Mouse (Mus musculus) c-Kit-positive CD71-positive TER-119-negative erythroid progenitor cells, embryonic 14.5 days (primary cell): ENCODE data around the gene Rpl13a.

Experiments
- DNase-seq: peaks from one replicate; pipeline ENCODE4 v3.0.0-alpha.2; 2013; ENCODE audit warnings: low read depth

Rpl13a gene

DNA sequence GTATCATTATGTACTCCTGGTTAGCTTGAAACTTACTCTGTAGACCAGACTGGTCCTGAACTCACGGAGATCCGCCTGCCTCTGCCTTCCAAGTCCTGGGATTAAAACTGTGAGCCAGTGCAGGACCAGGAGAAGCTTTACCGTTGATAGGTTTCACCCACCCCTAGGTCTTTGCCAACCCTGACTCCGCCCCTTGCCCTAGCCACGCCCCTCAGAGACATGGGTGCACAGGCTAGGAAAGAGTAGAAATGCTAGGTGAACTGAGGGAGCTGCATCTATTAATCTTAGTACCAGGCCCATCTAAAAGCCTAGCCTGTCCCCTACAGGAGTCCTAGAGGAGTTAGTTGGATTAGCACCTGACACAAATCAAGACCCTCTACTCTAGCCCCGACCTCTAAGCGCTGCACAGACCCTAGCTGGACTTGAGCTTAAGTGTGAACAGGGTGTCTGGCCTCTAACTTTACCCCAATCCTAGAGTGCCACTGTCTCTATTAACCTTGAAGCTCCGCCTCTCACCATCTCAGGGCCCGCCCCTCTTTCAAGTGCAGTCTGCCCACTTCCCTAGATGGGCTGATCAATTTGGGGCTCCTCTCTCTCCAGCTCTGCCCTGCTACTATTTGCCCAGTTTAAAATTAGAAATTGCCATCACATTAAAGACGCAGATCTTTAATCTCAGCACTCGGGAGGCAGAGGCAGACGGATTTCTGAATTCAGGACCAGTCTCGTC, 38.1 kb downstream of the Rpl13a start:
- DNase-seq: no peak

DNA sequence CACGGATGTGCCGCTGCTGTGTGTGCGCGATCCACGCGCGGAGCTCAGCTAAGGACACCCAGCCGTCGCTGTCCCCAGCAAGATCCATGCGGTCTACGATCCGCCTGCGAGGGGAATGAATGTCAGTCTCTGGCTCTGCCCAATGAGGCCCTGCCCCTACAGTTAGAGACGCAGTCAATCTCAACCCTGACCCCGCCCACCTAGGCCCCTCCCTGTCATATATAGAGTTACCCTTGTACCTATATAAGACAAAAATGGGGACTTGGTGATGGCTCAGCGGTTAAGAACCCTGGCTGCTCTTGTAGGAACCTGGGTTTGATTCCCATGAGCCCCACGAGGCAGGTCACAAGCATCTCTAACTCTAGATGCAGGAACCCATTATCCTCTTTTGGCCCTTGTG, 40.0 kb downstream of the Rpl13a start:
- DNase-seq: no peak

GRCm38 (mm10) chr7:45086084-45086483, 42.5 kb downstream of the Rpl13a start:
- no peak for DNase-seq

GRCm38 (mm10) chr7:45083300-45083890, 45.2 kb downstream of the Rpl13a start:
- no peak for DNase-seq

GRCm38 (mm10) chr7:45082401-45083299, 45.9 kb downstream of the Rpl13a start:
- DNase-seq: no peak

- DNase-seq: no peak
These were observed 47.5 kb downstream of the Rpl13a start for GRCm38 (mm10) chr7:45081016-45081415.

GRCm38 (mm10) chr7:45079856-45080255, 48.7 kb downstream of the Rpl13a start:
- peak; percentile 87 for DNase-seq

GRCm38 (mm10) chr7:45078513-45078912, 50.0 kb downstream of the Rpl13a start:
- DNase-seq: peak; percentile 67

- DNase-seq: no peak
These were observed 50.7 kb downstream of the Rpl13a start for GRCm38 (mm10) chr7:45077829-45078228.

DNA sequence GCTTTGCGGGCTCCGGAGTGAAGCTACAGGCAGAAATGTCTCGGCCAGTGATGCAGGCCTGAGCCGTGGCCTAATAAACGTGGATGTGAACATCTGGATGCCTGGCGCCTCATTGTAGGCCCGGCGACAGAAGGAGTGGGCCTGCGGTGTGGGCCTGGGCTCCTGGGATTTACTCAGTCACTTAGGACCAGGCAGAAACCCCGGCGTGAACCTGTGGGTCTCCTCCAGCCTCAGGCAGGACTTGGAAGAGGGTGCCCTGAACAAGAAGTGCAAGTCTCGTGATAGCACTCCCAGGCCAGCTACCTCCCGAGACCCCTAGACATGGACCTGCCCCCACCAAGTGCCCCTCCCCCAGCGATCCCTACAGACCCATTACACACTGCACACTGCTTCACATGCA, 51.2 kb downstream of the Rpl13a start:
- no peak for DNase-seq

DNA sequence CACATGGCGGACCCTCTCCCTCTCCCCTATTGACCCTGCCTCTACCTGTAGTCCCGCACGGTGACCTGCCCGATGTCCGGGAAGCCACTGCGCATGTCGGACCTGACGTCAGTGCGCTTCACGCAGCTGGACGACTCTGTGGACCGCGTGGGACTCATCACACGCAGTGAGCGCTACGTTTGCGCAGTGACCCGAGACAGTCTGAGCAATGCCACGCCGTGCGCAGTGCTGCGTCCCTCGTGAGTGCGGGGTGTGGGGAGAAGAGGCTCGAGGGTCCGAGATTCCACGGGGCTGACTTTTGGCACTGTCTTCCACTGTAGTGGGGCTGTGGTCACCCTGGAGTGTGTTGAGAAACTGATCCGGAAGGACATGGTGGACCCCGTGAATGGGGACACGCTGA, 52.1 kb downstream of the Rpl13a start:
- no peak for DNase-seq
